Mouse (Mus musculus): ENCODE data around the gene C130074G19Rik.

DNA sequence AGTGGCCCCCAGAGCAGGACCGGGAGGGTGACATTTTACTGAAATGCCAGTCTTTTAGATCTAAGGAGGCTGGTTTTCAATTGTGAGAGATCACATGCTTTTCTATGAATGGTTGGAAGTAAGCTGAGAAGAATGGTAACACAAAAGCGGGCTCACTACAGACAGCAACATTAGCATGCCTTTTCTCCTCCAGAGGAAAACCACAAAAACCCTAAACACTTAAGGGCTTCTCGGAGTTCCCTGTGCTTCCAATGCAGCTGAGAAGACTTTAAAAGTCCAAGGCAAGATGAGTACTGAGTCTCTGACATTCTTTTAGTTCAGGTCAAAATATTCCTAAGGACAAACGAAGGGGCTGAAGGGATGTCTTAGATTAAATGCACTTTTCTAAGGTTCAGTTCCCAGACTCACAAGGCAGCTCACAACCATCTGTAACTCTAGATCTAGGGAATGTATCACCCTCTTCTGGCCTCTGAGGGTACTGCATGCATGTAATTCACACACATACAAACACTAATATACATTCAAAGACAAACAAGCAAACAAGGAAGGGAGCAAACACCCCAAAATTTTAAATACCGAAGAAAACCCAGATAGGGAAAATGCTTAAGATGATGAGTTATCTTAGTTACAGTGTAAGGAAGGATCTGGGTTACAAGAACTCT, 35.3 kb upstream of the C130074G19Rik start:
- TF ChIP-seq CTCF (IDR thresholded peaks at IDR 0.05; ENCODE audit: low read depth, low read length) (0 out of 2 replicates have a peak, but pooled peaks have one; percentile 34), GATA1 (IDR thresholded peaks at IDR 0.05; ENCODE audit: borderline replicate concordance, low read length) (no peak)
